Mouse (Mus musculus) neural tube, embryonic 14.5 days (tissue): ENCODE data around the gene Sema3g. TPM values are rescaled to one million over a fixed set of nuclear protein-coding genes. Genes with fewer than 3 reads are reported as not detected.

Experiments
- ATAC-seq: fragments of 200-750 bp; cut with Nextera tagmentation; 2 replicates; pipeline ENCODE4 v1.8.0; 2017; ENCODE audit warnings: low read depth, mild to moderate bottlenecking, moderate TSS enrichment, moderate library complexity
- H3K27ac ChIP-seq: fragments of 300-500 bp; sonication (generic); 2 replicates; pipeline ENCODE4 v1.5.1; 2014; ENCODE audit warnings: low read depth, mild to moderate bottlenecking, control low read depth, low read length, moderate library complexity, mixed read lengths
- H3K27me3 ChIP-seq: fragments of 300-500 bp; sonication (generic); 2 replicates; pipeline ENCODE4 v1.6.1; 2014; ENCODE audit warnings: low read length; ENCODE audit not compliant: control insufficient read depth, insufficient read depth
- H3K36me3 ChIP-seq: fragments of 300-500 bp; sonication (generic); 2 replicates; pipeline ENCODE4 v1.6.1; 2014; ENCODE audit warnings: low read length, mixed read lengths; ENCODE audit not compliant: control insufficient read depth, insufficient read depth
- H3K4me1 ChIP-seq: fragments of 300-500 bp; sonication (generic); 2 replicates; pipeline ENCODE4 v1.6.1; 2014; ENCODE audit warnings: low read length; ENCODE audit not compliant: control insufficient read depth, insufficient read depth
- H3K4me2 ChIP-seq: fragments of 300-500 bp; sonication (generic); 2 replicates; pipeline ENCODE4 v1.6.1; 2014; ENCODE audit warnings: mild to moderate bottlenecking, low read depth, low read length, control low read depth
- H3K4me3 ChIP-seq: fragments of 300-500 bp; sonication (generic); 2 replicates; pipeline ENCODE4 v1.5.1; 2014; ENCODE audit warnings: low read depth, low read length, control low read depth, mixed read lengths
- H3K9ac ChIP-seq: fragments of 300-500 bp; sonication (generic); replicated peaks from 2 replicates; pipeline ENCODE4 v1.6.1; 2014; ENCODE audit warnings: low read depth, mild to moderate bottlenecking, control low read depth, low read length, mixed read lengths
- H3K9me3 ChIP-seq: fragments of 300-500 bp; sonication (generic); 2 replicates; pipeline ENCODE4 v1.6.1; 2016; ENCODE audit warnings: low read length; ENCODE audit not compliant: control insufficient read depth
- WGBS: fragments of 180-500 bp; shearing (Covaris S2); extraction: QIAGEN DNeasy Blood & Tissue Kit; methylation state at CpG from one replicate; pipeline ENCODE4 v1.1.7; 2014; 5-methylcytosine and 5-hydroxymethylcytosine counted together
- polyA plus RNA-seq: library from polyadenylated mRNA; unstranded; fragments of >200 nt; fragmentation: Nextera tagmentation; extraction: Ambion mirVana; gene quantifications from 2 replicates; pipeline ENCODE4 v1.2.1, GENCODE M21; 2014

The Sema3g gene
- polyA plus RNA-seq, 1 experiment from 2014 or later = 0.13 TPM

GRCm38 (mm10) chr14:31269456-31270100 is 51.9 kb downstream of the Sema3g start:
- Histone ChIP-seq H3K9me3 (no peaks in the 10 kb centered on the region), H3K4me2 (peak overlapping the region; percentile 41), H3K9ac (peak overlapping the region; percentile 11; the same call in 1 of the 2 replicates), H3K4me1 (peaks cover 19% of the 10 kb centered on the region), H3K4me3 (peak overlapping the region; percentile 12; the same call in 1 of the 2 replicates), H3K27me3 (no peaks in the 10 kb centered on the region), H3K36me3 (no peaks in the 10 kb centered on the region), H3K27ac (peak overlapping the region; percentile 34; the same call in 1 of the 2 replicates)
- ATAC-seq = peak; percentile 50; the same call in 1 of the 2 replicates
- WGBS = 18% methylated on average over 26 of the region's 28 CpGs

- WGBS = 93% methylated on average over 6 of the region's 6 CpGs
- ATAC-seq = no peak
- H3K36me3 ChIP-seq = no peaks in the 10 kb centered on the region
Observed at GRCm38 (mm10) chr14:31271121-31271520, 53.5 kb downstream of the Sema3g start.

GRCm38 (mm10) chr14:31272164-31272563 is 54.5 kb downstream of the Sema3g start:
- no peak overlapping the region for H3K4me2 ChIP-seq
- WGBS = 18% methylated on average over 7 of the region's 7 CpGs

More at GRCm38 (mm10) chr14:31271121-31271520, 53.5 kb downstream of the Sema3g start:
- no peaks in the 10 kb centered on the region for H3K9me3 ChIP-seq
- peaks cover 19% of the 10 kb centered on the region for H3K4me1 ChIP-seq
- no peak overlapping the region for H3K4me2 ChIP-seq
- no peak overlapping the region for H3K9ac ChIP-seq
- H3K27ac ChIP-seq = no peak overlapping the region
- no peaks in the 10 kb centered on the region for H3K27me3 ChIP-seq
- H3K4me3 ChIP-seq = no peak overlapping the region

More at GRCm38 (mm10) chr14:31272164-31272563, 54.5 kb downstream of the Sema3g start:
- H3K27me3 ChIP-seq = no peaks in the 10 kb centered on the region
- no peak for ATAC-seq
- H3K27ac ChIP-seq = no peak overlapping the region
- no peak overlapping the region for H3K9ac ChIP-seq
- H3K4me3 ChIP-seq = no peak overlapping the region
- peaks cover 19% of the 10 kb centered on the region for H3K4me1 ChIP-seq
- H3K9me3 ChIP-seq = no peaks in the 10 kb centered on the region
- H3K36me3 ChIP-seq = no peaks in the 10 kb centered on the region

Other genes with a start within 250 kb of the Sema3g start
- gene Glt8d1, start 216.5 kb upstream of the Sema3g start, polyA plus RNA-seq = 64.9 and 67.5 TPM in 2 replicates
- 336 TPM in 2 replicates for gene Spcs1, start 216.2 kb upstream of the Sema3g start, polyA plus RNA-seq
- 94.3 and 104 TPM in 2 replicates for gene Pbrm1, start 198.7 kb upstream of the Sema3g start, polyA plus RNA-seq
- gene Gnl3, start 198.7 kb upstream of the Sema3g start, polyA plus RNA-seq = 53.3 and 58.1 TPM in 2 replicates
- gene Smim4, start 88.9 kb upstream of the Sema3g start, polyA plus RNA-seq = 69.3 and 74.1 TPM in 2 replicates
- gene Nt5dc2, start 86.8 kb upstream of the Sema3g start, polyA plus RNA-seq = 219 and 241 TPM in 2 replicates
- gene Stab1, start 49.2 kb upstream of the Sema3g start, polyA plus RNA-seq = 7.0 and 28.7 TPM in 2 replicates
- gene Tnnc1, start 9.5 kb upstream of the Sema3g start, polyA plus RNA-seq = 4.1 and 5.5 TPM in 2 replicates
- 282 and 335 TPM in 2 replicates for gene Nisch, start 914 bp upstream of the Sema3g start, polyA plus RNA-seq
- gene Phf7, start 33.5 kb downstream of the Sema3g start, polyA plus RNA-seq = 11.8 TPM in 2 replicates
- 97.5 and 101 TPM in 2 replicates for gene Bap1, start 33.6 kb downstream of the Sema3g start, polyA plus RNA-seq
- 3.6 and 4.0 TPM in 2 replicates for gene Dnah1, start 106.0 kb downstream of the Sema3g start, polyA plus RNA-seq
- gene Capn7, start 118.8 kb downstream of the Sema3g start, polyA plus RNA-seq = 89.4 and 92.9 TPM in 2 replicates
- 58.1 and 104 TPM in 2 replicates for gene Sh3bp5, start 218.2 kb downstream of the Sema3g start, polyA plus RNA-seq